Mouse (Mus musculus): Measurements from ENCODE around the gene Eva1c. TPM values are rescaled to one million over a fixed set of nuclear protein-coding genes. Genes with fewer than 3 reads are reported as not detected.

Eva1c gene
- total and polyA plus RNA-seq, 3 experiments: not detected

DNA sequence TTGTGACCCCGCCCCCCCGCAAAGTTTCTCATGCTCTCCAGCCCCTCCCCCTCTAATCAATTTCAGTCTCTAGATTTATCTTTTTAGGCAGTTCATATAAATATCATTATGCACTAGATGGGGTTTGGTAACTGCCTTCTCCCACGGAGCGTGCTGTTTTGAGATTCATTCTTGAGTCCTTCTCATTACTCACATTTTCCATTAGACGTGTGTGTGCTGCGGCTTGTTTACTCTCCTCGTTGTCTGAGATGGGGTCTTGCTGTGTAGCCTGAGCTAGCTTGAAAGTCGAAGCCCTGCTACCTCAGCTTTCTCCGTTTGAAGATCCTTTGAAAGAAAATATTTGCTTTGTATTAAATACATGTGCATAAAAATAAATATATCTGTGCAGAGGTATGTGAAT, 67.3 kb downstream of the Eva1c start:
- Histone ChIP-seq H3K79me2 (replicated peaks; ENCODE audit: control insufficient read depth, extremely low read depth, insufficient read depth, poor library complexity, severe bottlenecking) (no peaks in the 10 kb centered on the region), H3K4me3 (replicated peaks in 1 of 3; ENCODE audit: low read depth in 2 of 3, low read length in 2 of 3, poor library complexity in 1 of 3) (no peak overlapping the region), H3K27me3 (replicated peaks) (peaks cover 75% of the 10 kb centered on the region), H3K36me3 (replicated peaks in 1 of 2; ENCODE audit: control insufficient read depth in 1 of 2, insufficient read depth in 1 of 2, low read length in 1 of 2) (no peaks in the 10 kb centered on the region), H3K4me2 (ENCODE audit: insufficient read depth, low read depth, poor library complexity, severe bottlenecking) (peak overlapping the region; percentile 26; the same call in 1 of the 2 replicates), H3K4me1 (ENCODE audit: control insufficient read depth in 1 of 2, insufficient read depth in 2 of 2) (peaks cover 4 to 12% of the 10 kb centered on the region in 2 experiments), H3K27ac (ENCODE audit: insufficient read depth, low read depth) (no peak overlapping the region), H3K9me3 (replicated peaks; ENCODE audit: low read length) (peaks cover 2% of the 10 kb centered on the region), H3K9ac (ENCODE audit: insufficient read depth, low read depth) (no peak overlapping the region)
- TF ChIP-seq ETS1 (conservative IDR thresholded peaks at IDR 0.05; ENCODE audit: low read depth, low read length): 0 out of 2 replicates have a peak, but pooled peaks have one; percentile 25
- peak; percentile 78 for TF ChIP-seq BHLHE40 (IDR thresholded peaks at IDR 0.05; ENCODE audit: low read depth, low read length)
- no peak for TF ChIP-seq ZMIZ1 (IDR thresholded peaks at IDR 0.05; ENCODE audit: low read depth, low read length)
- peak; percentile 70 for TF ChIP-seq EP300 (IDR thresholded peaks at IDR 0.05; ENCODE audit: low read length)
- TF ChIP-seq JUN (IDR thresholded peaks at IDR 0.05; ENCODE audit: insufficient read depth, low read depth, low read length): peak; percentile 98
- peak; percentile 99 for TF ChIP-seq JUND (conservative IDR thresholded peaks at IDR 0.05; ENCODE audit: low read depth, low read length)
- TF ChIP-seq MYC (IDR thresholded peaks at IDR 0.05; ENCODE audit: low read depth, low read length): peak; percentile 62
- TF ChIP-seq MAZ (IDR thresholded peaks at IDR 0.05; ENCODE audit: low read depth, low read length): no peak
- in situ Hi-C loops (cut with MboI; ENCODE audit: low pct_ligation_motif_present, low pct_unique_long_range_greater_than_20kb, low sequenced_read_pairs): no loop called here
- dilution Hi-C loops (cut with MboI; ENCODE audit: extremely low pct_ligation_motif_present, extremely low pct_unique_long_range_greater_than_20kb, low sequenced_read_pairs): no loop called here
- peak; percentile 48 for DNase-seq (ENCODE audit: extremely low read depth)

GRCm38 (mm10) chr16:90897651-90898050, 71.1 kb downstream of the Eva1c start:
- H3K79me2 ChIP-seq (replicated peaks; ENCODE audit: control insufficient read depth, extremely low read depth, insufficient read depth, poor library complexity, severe bottlenecking): no peaks in the 10 kb centered on the region
- H3K4me3 ChIP-seq (replicated peaks in 1 of 3; ENCODE audit: low read depth in 2 of 3, low read length in 2 of 3, poor library complexity in 1 of 3): no peak overlapping the region
- TF ChIP-seq ZMIZ1 (IDR thresholded peaks at IDR 0.05; ENCODE audit: low read depth, low read length) (no peak), GABPA (IDR thresholded peaks at IDR 0.05; ENCODE audit: insufficient replicate concordance, low read depth, low read length) (no peak), SIN3A (IDR thresholded peaks at IDR 0.05; ENCODE audit: low read length) (no peak), POLR2A (IDR thresholded peaks at IDR 0.05; ENCODE audit: low read depth, low read length) (no peak), NELFE (IDR thresholded peaks at IDR 0.05; ENCODE audit: low read depth, low read length) (no peak)
- DNase-seq (ENCODE audit: extremely low read depth): no peak
- H3K27ac ChIP-seq (ENCODE audit: insufficient read depth, low read depth): no peak overlapping the region
- no peaks in the 10 kb centered on the region for H3K9me3 ChIP-seq (replicated peaks; ENCODE audit: low read length)
- no peaks in the 10 kb centered on the region for H3K36me3 ChIP-seq (replicated peaks in 1 of 2; ENCODE audit: control insufficient read depth in 1 of 2, insufficient read depth in 1 of 2, low read length in 1 of 2)
- dilution Hi-C loops (cut with MboI; ENCODE audit: extremely low pct_ligation_motif_present, extremely low pct_unique_long_range_greater_than_20kb, low sequenced_read_pairs): no loop called here
- no peak overlapping the region for H3K9ac ChIP-seq (ENCODE audit: insufficient read depth, low read depth)
- in situ Hi-C loops (cut with MboI; ENCODE audit: low pct_ligation_motif_present, low pct_unique_long_range_greater_than_20kb, low sequenced_read_pairs): no loop called here
- peaks cover 0 to 6% of the 10 kb centered on the region in 2 experiments; a peak in 2 of 4 replicates for H3K4me1 ChIP-seq (ENCODE audit: control insufficient read depth in 1 of 2, insufficient read depth in 2 of 2)
- H3K4me2 ChIP-seq (ENCODE audit: insufficient read depth, low read depth, poor library complexity, severe bottlenecking): no peak overlapping the region
- peaks cover 74% of the 10 kb centered on the region for H3K27me3 ChIP-seq (replicated peaks)

DNA sequence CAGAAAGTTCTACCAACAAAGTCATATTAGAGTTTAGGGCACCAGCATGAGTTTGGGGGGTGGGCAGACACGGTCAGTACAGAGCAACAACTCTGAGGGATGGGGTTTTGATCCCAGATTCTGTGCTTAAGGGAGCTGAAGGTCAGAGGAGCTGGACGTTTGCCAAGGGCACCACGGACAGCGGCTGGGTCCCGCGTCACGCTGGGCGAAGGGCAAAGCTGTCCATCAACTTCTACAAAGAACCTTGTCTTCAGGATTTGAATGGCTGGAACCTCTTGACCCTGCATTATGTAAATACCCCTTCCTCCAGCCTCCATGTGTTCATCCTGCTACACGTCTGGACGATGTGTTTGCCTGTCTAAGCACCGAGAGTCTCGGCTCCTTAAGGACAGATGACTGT, 73.0 kb downstream of the Eva1c start:
- H3K4me3 ChIP-seq (replicated peaks in 1 of 3; ENCODE audit: low read depth in 2 of 3, low read length in 2 of 3, poor library complexity in 1 of 3): no peak overlapping the region
- peaks cover 75% of the 10 kb centered on the region for H3K27me3 ChIP-seq (replicated peaks)
- in situ Hi-C loops (cut with MboI; ENCODE audit: low pct_ligation_motif_present, low pct_unique_long_range_greater_than_20kb, low sequenced_read_pairs): no loop called here
- no peak overlapping the region for H3K9ac ChIP-seq (ENCODE audit: insufficient read depth, low read depth)
- H3K36me3 ChIP-seq (replicated peaks in 1 of 2; ENCODE audit: control insufficient read depth in 1 of 2, insufficient read depth in 1 of 2, low read length in 1 of 2): no peaks in the 10 kb centered on the region
- dilution Hi-C loops (cut with MboI; ENCODE audit: extremely low pct_ligation_motif_present, extremely low pct_unique_long_range_greater_than_20kb, low sequenced_read_pairs): no loop called here
- no peaks in the 10 kb centered on the region for H3K79me2 ChIP-seq (replicated peaks; ENCODE audit: control insufficient read depth, extremely low read depth, insufficient read depth, poor library complexity, severe bottlenecking)
- H3K4me1 ChIP-seq (ENCODE audit: control insufficient read depth in 1 of 2, insufficient read depth in 2 of 2): no peaks in the 10 kb centered on the region
- TF ChIP-seq ZNF384 (IDR thresholded peaks at IDR 0.05; ENCODE audit: low read depth, low read length) (no peak), TBP (conservative IDR thresholded peaks at IDR 0.05; ENCODE audit: low read depth, low read length) (no peak), MXI1 (IDR thresholded peaks at IDR 0.05; ENCODE audit: low read depth, low read length) (no peak), MEF2A (IDR thresholded peaks at IDR 0.05; ENCODE audit: borderline replicate concordance, low read depth, low read length) (no peak), SIN3A (IDR thresholded peaks at IDR 0.05; ENCODE audit: low read length) (no peak), ZKSCAN1 (IDR thresholded peaks at IDR 0.05; ENCODE audit: borderline replicate concordance, low read depth, low read length) (no peak), JUND (conservative IDR thresholded peaks at IDR 0.05; ENCODE audit: low read depth, low read length) (no peak), BHLHE40 (IDR thresholded peaks at IDR 0.05; ENCODE audit: low read depth, low read length) (no peak), IRF4 (IDR thresholded peaks at IDR 0.05; ENCODE audit: low read depth, low read length) (no peak), UBTF (IDR thresholded peaks at IDR 0.05; ENCODE audit: low read depth, low read length) (no peak), TCF12 (IDR thresholded peaks at IDR 0.05; ENCODE audit: low read depth, low read length) (no peak)
- H3K9me3 ChIP-seq (replicated peaks; ENCODE audit: low read length): no peaks in the 10 kb centered on the region
- H3K4me2 ChIP-seq (ENCODE audit: insufficient read depth, low read depth, poor library complexity, severe bottlenecking): no peak overlapping the region
- DNase-seq (ENCODE audit: extremely low read depth): no peak
- H3K27ac ChIP-seq (ENCODE audit: insufficient read depth, low read depth): no peak overlapping the region
